Mouse (Mus musculus) G1E (cell line): Measurements from ENCODE around the gene Clpsl2. TPM values are rescaled to one million over a fixed set of nuclear protein-coding genes. Genes with fewer than 3 reads are reported as not detected.

Experiments used
- ATAC-seq: 2 replicates; pipeline ENCODE4 v1.8.0; 2016; ENCODE audit warnings: mild to moderate bottlenecking; ENCODE audit not compliant: insufficient number of reproducible peaks, poor library complexity, low FRiP score, severe bottlenecking; ENCODE audit errors: extremely low read depth
- DNase-seq: peaks from one replicate; pipeline ENCODE4 v3.0.0; 2012; ENCODE audit warnings: low spot score
- H3K27me3 ChIP-seq: 2 replicates; pipeline ENCODE4 v1.6.1; 2012; ENCODE audit warnings: mild to moderate bottlenecking, low read length, inconsistent platforms; ENCODE audit not compliant: insufficient read depth
- H3K36me3 ChIP-seq: replicated peaks from 2 replicates; pipeline ENCODE3; 2012; ENCODE audit warnings: mild to moderate bottlenecking, inconsistent platforms
- H3K4me1 ChIP-seq: 2 replicates; pipeline ENCODE4 v1.6.1; 2012; ENCODE audit warnings: low read depth, low read length, inconsistent platforms, mixed read lengths; ENCODE audit not compliant: insufficient read depth
- H3K4me3 ChIP-seq: 2 replicates; pipeline ENCODE4 v1.5.1; 2012; ENCODE audit warnings: low read depth, mild to moderate bottlenecking, inconsistent platforms, low read length, moderate library complexity, mixed read lengths
- H3K9me3 ChIP-seq: replicated peaks from 2 replicates; pipeline ENCODE4 v1.6.1; 2012; ENCODE audit warnings: inconsistent platforms
- CTCF ChIP-seq: IDR thresholded peaks from 2 replicates; pipeline ENCODE4 v1.5.1; 2012; ENCODE audit warnings: low read depth, low read length, inconsistent platforms, mixed read lengths
- GATA1 ChIP-seq: IDR thresholded peaks from 2 replicates; pipeline ENCODE4 v1.6.1; 2012; ENCODE audit warnings: borderline replicate concordance, low read length, inconsistent platforms, mixed read lengths
- GATA2 ChIP-seq: IDR thresholded peaks from 2 replicates; pipeline ENCODE4 v1.6.1; 2012; ENCODE audit warnings: low read depth, low read length, inconsistent platforms, borderline replicate concordance
- POLR2AphosphoS5 ChIP-seq: IDR thresholded peaks from 2 replicates; pipeline ENCODE4 v1.6.1; 2012; ENCODE audit warnings: low read depth, low read length, inconsistent platforms; ENCODE audit not compliant: insufficient replicate concordance
- TAL1 ChIP-seq: conservative IDR thresholded peaks from 2 replicates; pipeline ENCODE4 v1.6.1; 2012; ENCODE audit warnings: low read depth, low read length, inconsistent platforms, mixed read lengths
- polyA plus RNA-seq: library from polyadenylated mRNA; stranded (reverse); fragments of >175 nt; gene quantifications from 2 replicates; pipeline ENCODE4 v1.2.3, GENCODE M21; 2012
- total RNA-seq, 2 experiments: library from RNA; stranded (forward) in 1 of 2; stranded (reverse) in 1 of 2; fragments of 200-1000 nt in 1 of 2; fragments of >200 nt in 1 of 2; fragmentation: Nextera tagmentation in 1 of 2; gene quantifications; 2 replicates each; pipeline ENCODE4 v1.2.3; 2014 to 2017

The Clpsl2 gene
- total and polyA plus RNA-seq, 3 experiments: not detected

DNA sequence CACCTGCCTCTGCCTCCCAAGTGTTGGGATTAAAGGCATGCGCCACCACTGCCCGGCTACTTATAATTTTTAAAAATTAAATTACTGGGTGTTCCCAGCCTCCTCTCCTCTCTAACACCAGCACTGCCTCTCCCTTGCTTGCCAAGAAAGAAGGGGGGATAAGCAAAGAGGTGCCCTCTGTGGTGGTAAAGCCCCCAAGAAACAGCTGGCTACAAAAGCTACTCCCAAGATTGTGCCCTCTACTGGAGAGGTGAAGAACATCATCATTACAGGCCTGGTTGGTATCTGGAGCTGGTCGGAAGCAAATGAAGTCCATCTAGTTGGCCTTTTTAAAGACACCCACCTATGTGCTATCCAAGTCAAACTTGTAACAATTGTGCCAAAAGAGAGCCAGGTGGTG, 29.4 kb upstream of the Clpsl2 start:
- peaks cover 7% of the 10 kb centered on the region for H3K36me3 ChIP-seq
- 0 out of 2 replicates have a peak, but pooled peaks cover 2% of the 10 kb centered on the region for H3K9me3 ChIP-seq
- H3K4me3 ChIP-seq: no peak overlapping the region
- TF ChIP-seq POLR2AphosphoS5: no peak
- TF ChIP-seq TAL1: no peak
- DNase-seq: no peak
- H3K27me3 ChIP-seq: peaks cover 70% of the 10 kb centered on the region
- no peak for ATAC-seq
- H3K4me1 ChIP-seq: peaks cover 36% of the 10 kb centered on the region

DNA sequence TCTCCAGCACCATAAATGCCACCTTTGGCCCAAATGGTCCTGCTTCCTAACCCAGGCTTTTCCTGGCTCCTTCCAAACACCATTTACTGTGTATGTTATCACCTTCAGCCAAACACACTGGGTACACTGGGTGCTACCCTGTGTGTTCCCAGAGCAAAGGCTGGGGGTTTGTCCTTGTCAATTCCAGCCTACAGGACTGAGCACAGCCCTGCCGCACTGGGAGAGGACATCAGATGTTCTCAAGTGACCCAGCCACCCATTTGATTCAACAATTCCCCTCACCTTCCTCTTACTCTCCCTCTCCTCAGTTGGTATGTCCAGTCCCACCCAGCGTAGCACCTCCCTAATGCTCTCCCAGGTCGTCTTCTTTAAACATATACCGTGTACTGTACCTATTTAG, 28.6 kb upstream of the Clpsl2 start:
- peaks cover 38% of the 10 kb centered on the region for H3K4me1 ChIP-seq
- peaks cover 65% of the 10 kb centered on the region for H3K27me3 ChIP-seq
- TF ChIP-seq POLR2AphosphoS5: no peak
- ATAC-seq: no peak
- peaks cover 7% of the 10 kb centered on the region for H3K36me3 ChIP-seq
- DNase-seq: no peak
- H3K4me3 ChIP-seq: no peak overlapping the region
- H3K9me3 ChIP-seq: 0 out of 2 replicates have a peak, but pooled peaks cover 2% of the 10 kb centered on the region

DNA sequence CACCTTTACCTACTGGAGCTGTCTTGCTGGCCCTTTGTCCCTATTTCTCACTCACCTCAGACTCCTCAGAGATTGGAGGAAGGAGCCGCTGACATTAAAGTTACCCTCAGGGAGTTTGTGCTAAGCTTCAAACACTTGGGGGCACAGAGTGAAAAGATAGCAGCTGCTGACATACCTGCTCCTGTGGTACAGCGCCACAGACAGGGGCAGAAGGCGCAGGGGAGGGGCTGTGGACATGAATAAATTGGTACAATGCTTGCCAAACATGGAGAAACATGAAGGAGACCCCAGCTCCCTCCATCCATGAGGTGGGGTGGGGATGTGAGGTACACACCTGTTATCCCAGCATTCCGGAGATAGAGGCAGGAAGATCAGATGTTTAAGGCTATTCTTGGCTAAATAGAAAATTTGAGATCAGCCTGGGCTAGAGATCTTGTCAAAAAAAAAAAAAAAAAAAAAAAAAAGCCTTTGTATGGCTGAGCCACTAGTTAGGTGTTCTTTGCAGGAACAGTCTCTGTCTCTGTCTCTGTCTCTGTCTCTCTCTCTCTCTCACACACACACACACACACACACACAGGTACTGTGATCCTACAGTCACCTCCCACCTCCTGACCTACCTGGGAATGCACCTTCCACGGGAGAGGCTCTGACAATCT, 28.0 kb upstream of the Clpsl2 start:
- Histone ChIP-seq H3K36me3 (peaks cover 7% of the 10 kb centered on the region), H3K4me1 (peaks cover 34% of the 10 kb centered on the region), H3K9me3 (0 out of 2 replicates have a peak, but pooled peaks cover 2% of the 10 kb centered on the region), H3K27me3 (peaks cover 63% of the 10 kb centered on the region), H3K4me3 (no peak overlapping the region)
- no peak for DNase-seq
- no peak for ATAC-seq
- TF ChIP-seq TAL1: no peak
- no peak for TF ChIP-seq GATA1
- TF ChIP-seq GATA2: no peak
- no peak for TF ChIP-seq POLR2AphosphoS5
- TF ChIP-seq CTCF: no peak

DNA sequence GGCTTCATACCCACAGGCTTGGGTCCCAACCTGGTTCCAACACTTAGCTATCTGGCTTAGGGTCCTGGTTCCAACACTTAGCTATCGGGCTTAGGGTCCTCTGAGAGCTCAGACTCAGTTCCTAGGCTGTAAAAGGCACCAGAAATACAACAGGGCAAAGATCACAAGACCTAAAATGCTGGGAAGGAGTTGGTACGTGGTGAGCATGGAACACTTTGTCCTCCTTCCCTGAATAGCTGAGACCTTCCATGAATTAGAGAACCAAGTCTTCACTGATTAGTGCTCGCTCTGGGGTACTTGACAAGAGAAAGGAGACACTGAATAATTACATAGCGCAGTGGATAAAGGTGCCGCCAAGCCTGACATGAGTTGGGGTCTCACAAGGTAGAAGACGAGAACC, 27.3 kb upstream of the Clpsl2 start:
- no peak for ATAC-seq
- Histone ChIP-seq H3K27me3 (peaks cover 60% of the 10 kb centered on the region), H3K4me1 (peaks cover 36% of the 10 kb centered on the region)

DNA sequence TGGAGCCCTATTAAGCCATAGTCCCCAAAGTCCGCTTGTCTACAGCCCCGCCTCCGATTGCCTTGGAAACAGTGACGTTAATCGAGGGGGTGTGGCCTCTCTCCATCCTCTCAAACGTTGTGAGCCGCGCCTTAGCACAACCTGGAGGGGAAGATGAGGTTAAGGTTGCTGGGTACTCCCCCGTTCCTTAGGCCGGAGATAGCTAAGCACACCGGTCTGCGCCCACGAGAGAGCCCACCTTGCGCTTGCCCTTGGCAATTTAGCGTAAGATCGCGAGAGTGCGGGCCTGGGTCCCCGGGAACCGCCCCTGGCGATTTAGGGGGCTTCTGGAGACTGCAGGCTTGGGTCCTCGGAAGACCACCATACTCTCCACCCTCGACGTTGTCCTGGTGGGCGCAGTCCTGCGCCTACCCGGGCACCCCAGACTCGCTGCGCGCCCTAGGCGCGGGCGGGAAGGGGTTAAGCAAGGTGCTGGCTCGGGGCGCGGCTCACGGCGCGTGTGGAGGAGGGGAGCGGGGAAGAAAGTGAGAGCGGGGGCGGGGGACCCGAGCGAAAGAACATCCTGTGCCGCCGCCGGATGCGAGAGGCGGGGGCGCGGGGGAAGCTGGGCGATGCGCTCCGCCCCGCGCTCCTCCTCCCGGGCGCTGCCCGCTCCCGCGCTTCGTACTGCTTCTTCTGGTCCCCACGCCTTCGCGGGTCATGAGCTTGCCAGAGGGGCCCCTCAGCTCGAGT, 26.4 kb upstream of the Clpsl2 start:
- H3K4me1 ChIP-seq: peaks cover 45% of the 10 kb centered on the region
- H3K36me3 ChIP-seq: peaks cover 7% of the 10 kb centered on the region
- DNase-seq (peak; percentile 73), ATAC-seq (peak; percentile 64)
- TF ChIP-seq TAL1 (no peak), GATA1 (no peak), GATA2 (no peak), POLR2AphosphoS5 (no peak), CTCF (no peak)
- H3K27me3 ChIP-seq: peaks cover 57% of the 10 kb centered on the region
- peak overlapping the region; percentile 71 for H3K4me3 ChIP-seq
- H3K9me3 ChIP-seq: 0 out of 2 replicates have a peak, but pooled peaks cover 2% of the 10 kb centered on the region

More for the DNA sequence above, 27.3 kb upstream of the Clpsl2 start:
- TF ChIP-seq CTCF (no peak), TAL1 (no peak), GATA1 (no peak), POLR2AphosphoS5 (no peak), GATA2 (no peak)
- H3K4me3 ChIP-seq: no peak overlapping the region
- H3K36me3 ChIP-seq: peaks cover 7% of the 10 kb centered on the region
- DNase-seq: no peak
- 0 out of 2 replicates have a peak, but pooled peaks cover 2% of the 10 kb centered on the region for H3K9me3 ChIP-seq

DNA sequence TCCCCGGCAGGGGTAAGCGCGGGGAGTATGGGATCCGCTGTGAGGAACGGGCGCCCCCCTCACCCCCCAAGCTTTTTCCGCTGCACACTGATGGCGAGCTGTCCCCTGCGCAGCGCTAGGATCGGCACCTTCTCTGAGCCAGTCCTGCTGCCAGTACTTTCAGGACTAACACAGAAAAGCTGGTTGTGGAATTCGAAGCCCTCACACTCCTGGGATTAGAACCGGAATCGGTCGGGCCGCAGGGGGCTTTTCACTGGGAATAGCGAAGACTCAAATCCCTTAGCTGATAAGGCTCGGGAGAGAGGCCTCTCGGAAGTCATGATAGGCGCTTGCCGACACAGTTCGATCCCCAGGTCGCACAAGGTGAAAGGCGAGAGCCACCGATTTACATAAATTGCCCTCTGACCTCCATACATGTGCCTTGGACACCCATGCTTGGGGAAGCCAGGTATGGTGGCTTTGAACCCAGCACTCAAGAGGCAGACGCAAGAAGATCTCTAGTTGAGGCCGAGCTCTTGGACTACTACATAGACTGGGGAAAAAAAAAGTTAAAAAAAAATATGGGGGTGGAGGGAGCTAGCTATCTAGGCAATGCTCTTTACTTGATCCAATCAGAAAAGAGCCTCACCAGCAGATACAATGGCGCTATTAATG, 25.7 kb upstream of the Clpsl2 start:
- H3K27me3 ChIP-seq: peaks cover 51% of the 10 kb centered on the region
- H3K36me3 ChIP-seq: peaks cover 7% of the 10 kb centered on the region
- peaks cover 46% of the 10 kb centered on the region for H3K4me1 ChIP-seq
- H3K4me3 ChIP-seq: peak overlapping the region; percentile 71
- ATAC-seq: no peak
- no peak for DNase-seq
- TF ChIP-seq POLR2AphosphoS5 (no peak), GATA2 (no peak), CTCF (no peak), GATA1 (no peak), TAL1 (no peak)
- H3K9me3 ChIP-seq: no peaks in the 10 kb centered on the region
